Mouse (Mus musculus) frontal cortex, postnatal 10 days (tissue): ENCODE results near the gene Sec61a2.

Source experiments
- DNase-seq, 2 experiments: peaks; one replicate each; pipeline ENCODE4 v3.0.0; 2022; ENCODE audit warnings: low spot score in 2 of 2, mixed read lengths in 1 of 2

Gene Sec61a2

GRCm38 (mm10) chr2:5894843-5895570 lies at the start of gene Sec61a2:
Sec61a2 (minus strand) TSS chr2:5895432.
- DNase-seq: peak; percentile 95 to 98

GRCm38 (mm10) chr2:5943071-5943470 lies 47.8 kb upstream of the Sec61a2 start:
- no peak for DNase-seq

GRCm38 (mm10) chr2:5942416-5943032 lies 47.3 kb upstream of the Sec61a2 start, which contains the start of gene Dhtkd1:
Dhtkd1 (minus strand) TSS chr2:5942792.
- peak; percentile 61 to 72 for DNase-seq

- DNase-seq: no peak
Measured at GRCm38 (mm10) chr2:5941861-5942415, 46.7 kb upstream of the Sec61a2 start.

- no peak for DNase-seq
Measured at GRCm38 (mm10) chr2:5940936-5941335, 45.7 kb upstream of the Sec61a2 start.

GRCm38 (mm10) chr2:5939911-5940310 lies 44.7 kb upstream of the Sec61a2 start:
- no peak for DNase-seq

GRCm38 (mm10) chr2:5939319-5939718 lies 44.1 kb upstream of the Sec61a2 start:
- no peak for DNase-seq

- DNase-seq: no peak
Measured at GRCm38 (mm10) chr2:5936550-5936949, 41.3 kb upstream of the Sec61a2 start.

GRCm38 (mm10) chr2:5936068-5936467 lies 40.8 kb upstream of the Sec61a2 start:
- DNase-seq: no peak

- no peak for DNase-seq
Measured at GRCm38 (mm10) chr2:5934936-5935335, 39.7 kb upstream of the Sec61a2 start.

- DNase-seq: no peak
Measured at GRCm38 (mm10) chr2:5931938-5932337, 36.7 kb upstream of the Sec61a2 start.

- no peak for DNase-seq
Measured at GRCm38 (mm10) chr2:5930291-5931054, 35.2 kb upstream of the Sec61a2 start.

- DNase-seq: no peak
Measured at GRCm38 (mm10) chr2:5929793-5930192, 34.6 kb upstream of the Sec61a2 start.

GRCm38 (mm10) chr2:5927481-5927880 lies 32.2 kb upstream of the Sec61a2 start:
- no peak for DNase-seq

GRCm38 (mm10) chr2:5923786-5924185 lies 28.6 kb upstream of the Sec61a2 start:
- no peak for DNase-seq

GRCm38 (mm10) chr2:5922823-5923222 lies 27.6 kb upstream of the Sec61a2 start:
- DNase-seq: no peak

GRCm38 (mm10) chr2:5911282-5911965 lies 16.2 kb upstream of the Sec61a2 start:
- DNase-seq: no peak

- no peak for DNase-seq
Measured at GRCm38 (mm10) chr2:5906625-5907024, 11.4 kb upstream of the Sec61a2 start.

GRCm38 (mm10) chr2:5906092-5906491 lies 10.9 kb upstream of the Sec61a2 start:
- no peak for DNase-seq

- no peak for DNase-seq
Measured at GRCm38 (mm10) chr2:5900145-5900544, 4.9 kb upstream of the Sec61a2 start.

GRCm38 (mm10) chr2:5894296-5894695 lies 936 bp downstream of the Sec61a2 start:
- DNase-seq: no peak

GRCm38 (mm10) chr2:5889412-5889811 lies 5.8 kb downstream of the Sec61a2 start:
- no peak for DNase-seq
